Mouse (Mus musculus): ENCODE results near the gene Ntn1.
A peak's percentile ranks its signal among the peaks of the same experiment; 100 is the strongest.

Ntn1 gene

DNA sequence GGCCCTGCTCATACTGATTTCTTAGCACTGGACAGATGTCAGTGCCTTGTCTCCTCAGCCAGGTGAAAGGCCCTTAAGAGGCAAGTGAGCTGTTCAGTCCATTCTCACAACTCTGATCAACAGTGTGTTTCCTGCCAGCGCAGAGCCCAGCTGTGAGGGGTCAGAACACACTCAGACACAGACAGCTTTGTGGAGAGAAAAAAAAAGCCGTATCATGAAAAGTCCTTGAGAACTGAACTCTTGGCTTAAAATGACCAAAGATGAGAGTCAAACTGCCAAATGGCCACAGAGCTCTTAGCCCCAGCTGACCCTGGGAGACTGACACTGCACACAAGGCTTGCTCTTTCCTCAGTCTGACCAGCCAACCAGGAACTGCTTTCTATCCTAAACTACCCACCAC, 192.6 kb downstream of the Ntn1 start:
- DNase-seq: no peak

DNA sequence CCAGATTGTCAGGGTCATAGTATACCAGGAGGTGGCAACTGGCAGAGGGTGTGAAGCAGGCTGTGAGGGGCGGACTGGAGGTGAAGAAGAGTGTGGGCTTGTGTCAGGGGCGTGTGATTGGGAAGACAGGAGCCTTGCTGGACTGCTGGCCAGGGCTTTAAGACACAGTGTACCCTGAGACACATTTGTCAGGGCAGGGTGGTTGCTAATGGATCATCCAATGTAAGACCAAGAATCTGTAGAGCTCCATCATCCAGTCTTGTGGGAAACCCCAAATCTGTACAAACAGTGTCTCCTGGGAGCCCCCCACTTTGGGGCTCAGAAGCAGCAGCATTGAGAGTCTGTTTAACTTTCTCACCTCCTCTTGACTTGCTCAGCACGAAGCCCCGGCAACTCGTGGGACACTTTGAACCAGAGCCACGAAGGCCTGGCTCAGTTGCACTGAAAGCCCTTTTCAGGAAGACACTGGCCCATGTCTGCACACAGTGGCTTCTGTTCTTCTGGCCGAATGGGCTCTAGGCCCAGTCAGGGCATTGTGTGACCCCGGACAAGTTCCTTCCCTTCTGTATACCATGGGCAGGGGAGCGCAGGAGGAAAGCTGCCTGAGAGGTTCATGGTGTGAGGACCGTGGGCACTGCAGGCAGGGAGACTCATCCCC, 194.9 kb downstream of the Ntn1 start:
- DNase-seq: no peak

DNA sequence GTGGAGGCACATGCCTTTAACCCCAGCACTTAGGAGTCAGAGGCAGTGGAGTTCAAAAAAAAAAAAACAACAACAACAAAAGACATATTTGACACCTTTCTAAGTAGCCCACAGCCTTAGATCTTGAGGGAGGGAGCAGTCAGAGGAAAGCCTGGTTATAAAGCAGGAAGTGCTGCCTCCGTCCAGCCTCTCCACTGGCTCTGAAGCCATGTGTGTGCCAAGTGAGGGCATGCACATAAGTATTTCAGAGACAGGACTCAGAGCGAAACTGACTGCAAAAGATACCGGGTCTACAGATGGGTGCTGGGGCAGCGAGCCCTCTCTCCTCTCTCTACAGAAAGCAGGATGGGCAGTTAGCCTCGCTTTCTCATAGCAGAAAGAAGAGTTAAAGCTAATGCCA, 196.2 kb downstream of the Ntn1 start:
- DNase-seq: no peak

DNA sequence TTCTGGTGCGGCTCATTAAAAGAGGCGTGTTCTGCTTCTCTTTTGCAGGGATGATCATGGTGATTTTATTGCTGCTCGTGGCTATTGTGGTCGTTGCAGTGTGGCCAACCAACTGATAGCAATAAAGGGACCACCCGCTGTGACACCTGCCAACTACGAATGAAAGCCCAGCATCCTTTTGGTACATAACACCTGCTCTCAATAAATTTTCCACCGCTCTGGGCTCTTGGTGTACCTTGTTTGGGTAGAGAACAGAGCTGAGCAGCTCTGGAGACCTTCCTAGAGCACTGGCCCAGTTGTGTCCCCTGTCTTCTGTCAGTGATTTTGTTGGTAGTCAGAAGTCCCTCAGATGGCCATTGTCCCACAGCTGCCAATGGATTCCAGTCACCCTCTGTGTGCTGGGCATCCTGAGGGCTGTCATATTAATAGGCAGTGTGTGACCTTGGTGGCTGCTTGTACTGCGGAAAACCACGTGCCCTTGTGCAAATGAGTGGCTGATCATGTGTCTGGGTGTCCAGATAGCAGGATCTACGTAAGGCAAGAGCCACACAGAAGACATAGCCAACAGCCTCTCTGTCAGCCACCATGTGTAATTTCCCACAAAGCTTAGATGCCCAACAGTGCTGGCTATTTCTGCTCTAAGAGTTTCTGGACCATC, 196.8 kb downstream of the Ntn1 start:
- no peak for DNase-seq

DNA sequence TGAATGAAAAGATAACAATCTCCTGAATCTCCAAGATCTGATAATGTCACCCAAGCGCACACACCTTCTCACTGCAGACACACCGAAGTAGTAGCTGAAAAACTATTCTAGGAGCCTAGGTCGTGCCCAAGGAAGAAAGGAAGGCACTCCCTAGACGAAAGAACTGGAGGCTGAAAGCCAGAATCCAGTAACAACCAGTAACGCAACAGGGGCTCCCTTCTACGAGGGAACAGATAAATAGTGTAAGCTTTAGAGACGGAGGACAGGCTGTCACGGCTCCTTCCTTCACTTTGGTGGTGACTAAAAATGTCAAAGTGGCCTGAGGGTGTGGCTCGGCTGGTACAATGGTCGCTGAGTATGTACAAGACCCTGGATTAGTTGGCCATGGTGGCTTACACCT, 198.1 kb downstream of the Ntn1 start:
- DNase-seq: no peak

DNA sequence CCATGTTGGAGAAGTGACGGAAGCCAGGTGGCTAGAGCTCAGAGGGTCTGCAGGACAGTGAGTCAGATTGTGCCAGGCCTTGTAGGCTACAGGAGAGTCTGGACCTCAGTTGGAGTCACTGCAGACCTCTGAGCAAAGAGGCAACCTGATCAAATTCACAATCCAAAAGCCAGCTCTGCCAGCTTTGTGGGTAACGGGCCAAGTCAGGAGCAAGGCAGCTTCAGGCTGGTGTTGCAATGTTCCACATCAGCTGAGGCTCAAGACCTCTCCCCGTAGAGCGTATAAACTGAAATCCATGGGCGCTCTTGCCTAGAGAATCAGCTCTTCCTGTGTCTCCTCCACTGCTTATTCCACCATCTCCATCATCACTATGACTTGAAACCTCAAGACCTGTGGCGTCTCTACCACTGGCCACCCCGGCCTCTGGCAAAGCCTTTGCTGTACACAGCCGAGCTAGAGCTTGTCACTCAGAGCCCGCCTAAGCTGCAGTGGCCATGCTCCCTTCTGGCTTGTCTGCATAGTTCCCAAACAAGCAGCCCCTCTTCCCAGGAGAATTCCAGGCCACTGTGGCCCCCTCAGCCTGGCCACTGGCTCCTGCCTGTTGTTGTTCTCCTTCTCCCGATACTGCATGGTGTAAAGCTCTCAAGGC, 198.7 kb downstream of the Ntn1 start:
- no peak for DNase-seq

DNA sequence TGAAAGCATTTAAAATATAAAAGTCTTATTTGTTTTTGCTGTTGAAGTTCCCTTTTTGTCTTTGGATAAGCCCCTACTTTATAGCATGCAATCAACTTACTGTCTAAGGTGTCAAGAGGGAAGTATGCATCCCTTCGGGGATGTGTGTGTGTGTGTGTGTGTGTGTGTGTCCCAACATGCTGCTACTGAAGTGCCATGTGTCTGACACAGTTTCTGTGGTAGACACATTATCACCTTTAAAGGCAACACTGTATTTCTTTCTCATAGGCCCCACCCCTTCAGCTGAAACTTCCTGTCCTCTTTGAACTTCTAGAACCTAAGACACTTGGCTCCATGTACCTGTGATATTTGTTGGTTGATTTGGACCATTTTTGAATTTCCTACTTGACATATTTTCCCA, 199.6 kb downstream of the Ntn1 start:
- DNase-seq: no peak

DNA sequence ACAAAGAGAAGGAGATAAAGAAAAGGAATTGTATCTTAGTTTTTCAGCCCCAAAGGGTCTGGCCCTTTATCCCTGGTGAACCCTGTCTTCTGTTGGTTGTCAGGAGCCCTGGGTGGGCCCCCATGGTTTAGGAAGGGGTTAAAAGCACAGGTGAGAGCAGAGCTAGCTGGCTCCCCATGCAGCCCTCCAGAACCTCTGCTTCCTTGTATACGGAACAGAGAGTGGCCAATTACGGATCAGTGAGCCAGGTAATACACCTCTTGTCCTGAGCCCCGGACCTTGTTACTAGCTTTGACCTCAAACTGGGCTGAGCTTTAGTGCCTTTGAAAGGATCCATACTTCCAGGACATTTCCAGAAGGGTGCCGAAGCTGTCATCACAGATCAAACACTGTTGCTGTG, 200.1 kb downstream of the Ntn1 start:
- no peak for DNase-seq

DNA sequence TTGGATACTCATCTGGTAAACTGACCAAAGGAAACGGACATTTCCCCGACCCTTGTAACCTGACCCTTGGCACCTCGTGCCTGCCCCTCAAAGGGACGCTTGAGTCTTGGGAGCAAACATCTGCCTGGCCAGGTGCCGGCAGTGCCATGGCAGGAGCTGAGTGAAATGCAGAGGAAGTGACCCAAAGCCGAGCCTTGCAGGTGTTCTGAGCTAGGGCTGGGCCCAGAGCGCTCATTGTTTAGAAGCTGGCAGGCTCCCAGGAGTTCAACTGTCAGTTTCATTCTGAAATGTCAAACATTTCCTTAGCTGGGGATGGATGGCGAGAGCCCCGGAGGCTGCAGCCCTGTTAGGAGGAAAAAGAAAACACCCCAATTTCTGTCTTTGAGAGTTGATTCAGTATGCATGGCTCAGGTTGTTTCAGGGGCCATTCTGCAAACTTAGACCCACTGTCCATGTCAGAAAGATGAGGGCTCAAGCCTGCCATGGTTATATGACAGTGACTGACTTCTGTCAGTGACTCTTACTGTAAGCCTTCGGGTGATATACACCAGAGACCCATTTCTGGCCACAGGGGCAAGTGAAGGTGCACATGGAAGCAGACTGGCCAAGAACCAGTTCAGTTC, 200.7 kb downstream of the Ntn1 start:
- peak; percentile 58 for DNase-seq

DNA sequence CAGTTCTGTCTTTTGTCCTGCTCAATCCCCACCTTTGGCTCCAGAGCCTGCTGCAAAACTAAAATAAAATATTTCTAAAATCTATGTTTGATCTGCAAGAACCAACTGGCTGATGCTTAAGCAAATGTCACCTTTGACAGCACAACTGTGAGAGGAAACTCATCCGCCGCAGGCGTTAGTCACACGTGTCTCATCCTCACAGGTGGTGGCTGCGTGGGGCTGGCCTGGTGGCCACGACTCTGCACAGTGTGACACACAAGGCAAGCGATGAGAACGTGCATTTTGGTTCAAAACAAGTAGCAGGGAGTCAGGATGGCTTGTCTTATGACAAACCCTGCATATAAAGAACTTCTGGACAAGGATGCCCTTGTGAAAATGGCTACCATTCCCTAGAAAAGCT, 201.5 kb downstream of the Ntn1 start:
- DNase-seq: no peak

DNA sequence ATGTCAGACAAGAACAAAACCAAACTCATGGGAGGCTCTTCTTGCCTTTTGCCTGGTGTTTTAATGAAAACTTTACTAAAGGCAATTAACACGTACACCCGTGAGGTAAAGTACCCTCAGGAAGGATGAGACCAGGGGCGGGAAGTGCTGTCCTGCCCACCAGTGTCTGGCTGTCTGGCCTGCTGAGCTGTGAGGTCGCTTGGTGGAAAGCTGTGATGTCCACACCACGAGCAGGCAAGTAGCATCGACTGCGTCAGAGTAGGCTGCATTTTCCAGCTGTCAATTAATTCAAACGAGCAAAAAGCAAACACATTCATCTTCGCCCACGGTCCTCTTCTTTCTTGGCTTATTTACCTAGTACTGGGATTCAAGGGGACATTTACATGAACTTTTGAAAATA, 201.9 kb downstream of the Ntn1 start:
- no peak for DNase-seq

DNA sequence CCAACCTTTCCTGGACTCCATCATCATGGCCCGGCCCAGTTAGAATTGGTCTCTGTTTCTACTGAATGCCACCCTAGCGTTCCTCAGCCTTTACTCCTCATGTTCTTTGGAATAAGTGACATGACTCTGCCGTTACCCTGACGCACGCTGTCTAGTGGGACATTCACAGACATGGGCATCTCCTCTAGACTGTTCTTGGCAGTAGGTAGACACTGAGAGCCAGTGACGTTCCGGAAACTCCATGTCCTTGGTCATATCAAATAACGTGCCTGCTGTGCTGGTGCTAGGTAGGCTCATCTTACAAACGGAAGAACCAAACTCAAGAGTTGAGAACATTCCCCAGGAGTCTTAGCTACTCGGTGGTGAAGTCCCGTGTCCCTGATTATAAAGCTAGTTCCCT, 203.2 kb downstream of the Ntn1 start:
- DNase-seq: no peak

DNA sequence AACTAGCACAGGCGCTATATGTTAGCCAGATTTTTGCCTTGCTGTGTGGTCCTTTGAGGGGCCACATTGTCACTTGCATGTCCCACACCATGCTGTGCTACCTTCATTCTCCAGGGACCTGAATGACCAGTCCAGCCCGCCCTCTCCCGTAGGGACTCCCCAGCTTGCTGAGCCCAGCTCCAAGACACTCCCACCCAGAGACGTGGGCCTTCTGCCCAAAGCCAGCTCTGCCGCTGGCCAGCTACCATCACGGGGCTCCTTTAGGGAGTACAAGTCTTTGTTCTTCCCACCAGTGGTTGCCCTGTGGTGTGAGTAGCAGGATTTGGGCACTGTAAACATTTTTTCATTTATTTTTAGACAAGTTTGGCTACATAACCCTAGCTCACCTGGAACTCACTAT, 204.1 kb downstream of the Ntn1 start:
- no peak for DNase-seq

DNA sequence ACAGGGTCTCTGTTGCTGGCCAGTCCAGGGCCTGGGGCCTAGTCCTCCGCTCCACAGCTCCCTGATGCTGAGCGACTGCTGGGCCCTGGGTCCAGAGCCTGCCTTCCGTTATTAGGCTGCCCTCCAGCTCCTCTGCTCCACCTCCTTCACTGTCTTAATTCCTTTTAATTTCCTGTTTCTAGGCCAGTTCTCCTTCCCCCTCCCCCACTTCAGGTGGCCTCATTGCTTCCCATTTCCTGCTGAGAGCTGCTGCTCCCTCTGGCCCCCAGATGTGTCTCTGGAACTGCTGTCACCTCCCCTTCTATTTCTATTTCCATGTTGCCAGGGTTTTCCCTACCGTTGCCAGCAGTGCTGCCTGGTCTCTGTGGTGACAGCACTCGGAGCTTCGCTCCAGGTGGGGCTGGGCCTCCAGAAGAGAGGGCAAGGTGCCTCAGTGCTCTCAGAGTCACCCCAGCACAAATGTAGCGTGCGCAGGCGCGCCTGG, 204.9 kb downstream of the Ntn1 start:
- no peak for DNase-seq

DNA sequence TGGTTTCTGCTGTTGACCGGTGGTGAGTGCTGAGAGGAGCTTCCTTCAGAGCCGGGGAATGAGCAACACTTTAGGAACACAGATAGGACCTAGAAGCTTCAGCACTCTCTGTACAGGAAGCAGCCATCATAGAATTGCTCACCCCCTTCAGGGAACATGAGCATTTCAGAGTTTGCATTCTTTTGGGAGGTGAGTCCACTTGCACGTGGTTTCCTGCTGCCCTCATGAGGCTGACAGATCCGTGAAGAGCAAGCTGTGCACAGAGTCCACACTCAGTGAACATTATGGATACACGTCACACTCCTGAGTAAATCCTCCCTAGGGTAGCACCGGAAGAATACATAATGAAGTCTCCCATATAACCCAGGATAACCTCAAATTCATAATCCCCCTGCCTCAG, 205.5 kb downstream of the Ntn1 start:
- DNase-seq: no peak

DNA sequence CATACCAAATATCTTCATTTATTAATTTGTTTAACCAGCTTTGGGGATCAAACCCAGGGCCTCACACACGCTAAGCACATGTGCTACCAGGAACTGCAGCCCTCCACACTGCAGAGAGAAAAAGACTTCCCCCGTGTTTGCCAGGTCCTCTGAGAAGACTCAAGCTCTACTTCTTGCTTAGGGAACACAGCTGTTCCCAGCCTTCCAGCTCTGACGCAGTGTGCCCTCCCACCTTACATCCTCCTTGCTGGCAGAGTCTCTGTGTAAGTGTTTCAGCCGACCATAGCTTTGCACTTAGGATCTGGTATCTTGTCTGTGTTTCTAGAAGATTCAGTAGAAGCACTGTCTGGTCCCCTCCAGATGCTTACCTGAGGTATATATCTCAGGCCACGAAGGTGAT, 209.8 kb downstream of the Ntn1 start:
- no peak for DNase-seq

DNA sequence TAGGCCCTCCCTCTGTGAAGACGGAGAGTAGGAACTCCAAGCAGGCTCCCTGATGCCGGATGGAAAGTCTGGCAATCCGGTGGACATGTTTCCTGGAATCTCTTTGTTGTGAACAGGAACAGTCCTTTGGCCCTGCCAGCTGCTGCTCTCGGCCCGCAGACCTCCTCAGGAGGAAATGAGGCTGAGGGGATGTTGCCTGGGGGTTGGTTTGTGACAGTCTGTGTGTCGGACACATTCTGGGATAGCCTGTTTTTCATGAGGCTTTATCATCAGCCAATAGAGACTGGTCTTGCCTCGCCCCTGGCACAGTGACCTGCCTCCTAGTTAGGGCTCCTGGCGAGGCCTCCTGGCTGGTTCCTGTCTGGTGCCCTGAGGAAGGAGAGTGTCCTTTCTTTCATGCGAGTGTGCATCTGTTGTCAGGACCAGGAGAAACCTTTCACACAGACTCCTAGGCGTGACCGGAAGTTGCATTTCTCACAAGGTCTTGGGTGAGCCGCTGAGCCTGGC, 211.9 kb downstream of the Ntn1 start:
- peak; percentile 67 for DNase-seq

DNA sequence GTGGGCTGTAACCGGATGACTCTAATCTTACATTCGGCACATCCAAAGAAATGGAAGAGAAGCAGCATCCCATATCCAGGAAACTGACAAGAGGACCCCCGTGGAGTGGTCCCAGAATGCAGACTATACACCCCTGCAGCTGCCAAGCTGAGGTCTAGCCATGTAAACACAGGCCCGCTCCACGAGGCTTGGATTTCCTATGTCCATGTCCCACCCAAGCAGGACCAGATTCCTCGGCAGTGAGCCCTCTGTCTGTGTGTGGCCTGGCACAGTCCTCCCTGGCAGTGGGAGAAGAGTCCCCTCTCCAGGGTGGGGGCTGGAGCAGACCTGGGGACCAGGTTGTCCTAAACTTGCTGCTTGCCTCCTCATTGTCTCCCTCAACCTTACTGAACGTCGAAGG, 213.4 kb downstream of the Ntn1 start:
- no peak for DNase-seq

DNA sequence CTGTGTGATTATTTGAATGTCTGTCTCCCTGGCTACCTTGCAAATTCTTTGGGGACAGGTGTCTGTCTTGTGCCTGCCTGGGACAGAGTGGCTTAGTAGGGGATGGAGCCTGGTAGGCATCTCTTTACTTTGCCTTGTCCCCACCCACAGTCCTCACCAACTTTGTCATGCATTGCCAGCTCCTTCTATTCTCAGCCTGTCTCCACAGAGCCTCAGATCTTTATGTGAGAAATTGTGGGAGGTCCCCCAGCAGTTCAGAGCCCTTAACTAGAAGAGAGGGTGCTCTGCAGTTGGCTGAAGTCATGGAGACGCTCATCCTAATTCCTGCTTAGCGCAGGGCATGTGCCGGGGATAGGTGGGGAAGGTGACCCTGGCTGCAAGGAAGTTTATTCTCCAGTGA, 215.0 kb downstream of the Ntn1 start:
- no peak for DNase-seq

DNA sequence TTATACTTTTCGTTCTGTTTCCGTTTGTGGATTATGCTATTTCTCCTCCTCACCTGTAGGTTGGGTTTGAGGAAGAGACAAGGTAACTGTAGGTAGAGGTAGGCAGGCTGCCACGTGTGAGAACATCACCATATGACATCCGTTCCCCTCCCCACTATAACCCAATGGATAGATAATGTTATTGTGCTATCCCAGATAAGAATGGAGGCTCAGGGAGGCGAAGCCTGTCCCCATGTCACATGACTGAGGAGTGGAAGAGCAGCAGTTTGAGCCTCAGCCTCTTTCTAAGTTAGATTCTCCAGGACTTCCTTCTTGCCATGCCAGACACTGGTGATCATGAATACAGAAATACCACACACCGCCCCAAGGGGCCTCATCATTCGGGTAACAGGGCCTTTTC, 223.2 kb downstream of the Ntn1 start:
- no peak for DNase-seq

DNA sequence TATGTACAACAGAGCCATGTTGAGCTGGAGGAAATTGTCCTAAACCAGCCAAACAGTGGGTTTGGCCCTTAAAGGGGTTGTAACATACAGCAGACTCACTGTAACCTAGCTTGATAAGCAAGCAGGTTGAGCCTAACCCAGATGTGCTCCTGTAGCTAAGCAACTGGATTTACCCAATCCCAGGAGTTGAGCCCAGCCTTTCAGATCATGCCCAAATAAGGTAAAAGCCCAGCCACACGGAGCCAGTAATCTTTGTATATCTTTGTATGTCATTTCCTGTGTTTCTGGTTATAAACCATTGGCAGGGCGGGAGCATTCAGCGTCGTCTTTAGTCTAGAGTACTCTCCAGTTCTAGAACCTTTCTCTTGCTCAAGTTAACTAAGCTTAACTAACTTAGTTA, 224.1 kb downstream of the Ntn1 start:
- no peak for DNase-seq

DNA sequence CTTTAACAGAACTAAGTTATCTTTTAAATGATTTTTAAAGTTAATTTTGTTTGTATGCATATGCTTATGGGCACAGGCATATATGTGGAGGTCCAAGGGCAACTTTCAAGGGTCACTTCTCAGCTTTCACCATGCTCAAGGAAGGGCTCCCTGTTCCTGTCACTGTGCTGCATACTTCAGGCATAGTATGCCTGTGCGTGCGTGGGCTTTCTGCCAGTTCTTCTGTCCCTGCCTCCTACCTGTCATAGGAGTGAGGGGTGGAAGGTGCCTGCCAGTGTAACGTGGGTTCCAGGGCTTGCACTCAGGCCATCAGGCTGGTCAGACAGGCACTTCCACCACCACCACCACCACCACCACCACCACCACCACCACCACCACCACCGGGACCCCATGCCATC, 228.0 kb downstream of the Ntn1 start:
- peak; percentile 42 for DNase-seq

DNA sequence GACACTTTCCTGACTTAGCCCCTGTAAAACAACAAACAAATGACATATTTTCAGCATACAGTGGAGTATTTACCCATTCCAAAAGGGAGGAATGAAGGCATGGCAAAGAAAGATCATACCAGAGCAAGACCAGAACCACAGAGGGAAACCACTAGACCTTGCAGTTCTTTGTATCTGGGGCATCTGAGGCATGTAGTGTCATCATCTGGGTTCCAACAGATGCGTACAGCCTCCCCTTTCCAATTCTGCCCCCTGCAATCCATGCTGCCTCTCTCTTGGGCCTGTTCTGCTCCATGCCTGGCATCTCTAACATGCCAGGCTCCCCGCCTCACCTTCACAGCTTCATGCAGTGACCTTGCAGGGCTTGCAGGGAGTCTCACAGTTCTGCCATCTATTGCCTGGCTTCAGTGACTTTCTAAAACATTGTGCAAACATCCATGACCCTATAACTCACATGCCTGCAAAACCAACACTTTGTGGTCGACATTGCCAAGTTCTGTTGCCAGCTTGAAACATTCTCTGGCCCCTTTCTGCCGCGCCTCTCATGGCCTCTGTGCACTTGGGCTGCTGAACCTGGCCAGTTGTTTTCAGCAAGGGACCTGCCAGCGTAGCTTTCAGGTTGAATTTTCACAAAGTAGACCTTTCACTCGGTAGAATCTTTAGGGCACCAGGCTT, 228.5 kb downstream of the Ntn1 start:
- DNase-seq: peak; percentile 30
